Mouse (Mus musculus) E14TG2a.4 (cell line): Measurements from ENCODE around the gene Col6a6.

Experiments
- CTCF ChIP-seq: conservative IDR thresholded peaks from 2 replicates; pipeline ENCODE4 v1.5.1; 2014; ENCODE audit warnings: low read length
- NANOG ChIP-seq: IDR thresholded peaks from 2 replicates; pipeline ENCODE4 v1.6.1; 2014; ENCODE audit warnings: borderline replicate concordance, low read length, mixed read lengths
- POU5F1 ChIP-seq: IDR thresholded peaks from 2 replicates; pipeline ENCODE4 v1.6.1; 2014; ENCODE audit warnings: low read length, borderline replicate concordance

GRCm38 (mm10) chr9:105774321-105774720 is 53.6 kb downstream of the Col6a6 start:
- no peak for TF ChIP-seq CTCF
- no peak for TF ChIP-seq NANOG
- no peak for TF ChIP-seq POU5F1
